Mouse (Mus musculus): ENCODE data around the gene Slc44a3. TPM values are rescaled to one million over a fixed set of nuclear protein-coding genes. Genes with fewer than 3 reads are reported as not detected.

Gene Slc44a3
- polyA plus RNA-seq, 1 experiment from 2014 or later: 1.1 TPM

- H3K27ac ChIP-seq (ENCODE audit: low read depth, low read length): peak overlapping the region; percentile 12; the same call in 1 of the 2 replicates
- no peaks in the 10 kb centered on the region for H3K27me3 ChIP-seq (ENCODE audit: control insufficient read depth, insufficient read depth, low read length)
- no peak overlapping the region for H3K9ac ChIP-seq (ENCODE audit: low read depth, low read length)
- H3K36me3 ChIP-seq (ENCODE audit: control insufficient read depth, insufficient read depth, low read length): no peaks in the 10 kb centered on the region
- no peak overlapping the region for H3K4me3 ChIP-seq (ENCODE audit: low read depth, low read length)
- 57% methylated on average over 14 of the region's 14 CpGs for WGBS (ENCODE audit: insufficient replicate concordance)
- H3K4me2 ChIP-seq: no peak overlapping the region
- peaks cover 10% of the 10 kb centered on the region; the same call in 1 of the 2 replicates for H3K4me1 ChIP-seq (ENCODE audit: control insufficient read depth, insufficient read depth, low read length)
- no peak for ATAC-seq (replicated peaks; ENCODE audit: insufficient number of reproducible peaks, low FRiP score, low TSS enrichment)
- no peaks in the 10 kb centered on the region for H3K9me3 ChIP-seq (replicated peaks; ENCODE audit: control insufficient read depth, low read length)
Measured at GRCm38 (mm10) chr3:121417379-121418250, 114.6 kb downstream of the Slc44a3 start.

DNA sequence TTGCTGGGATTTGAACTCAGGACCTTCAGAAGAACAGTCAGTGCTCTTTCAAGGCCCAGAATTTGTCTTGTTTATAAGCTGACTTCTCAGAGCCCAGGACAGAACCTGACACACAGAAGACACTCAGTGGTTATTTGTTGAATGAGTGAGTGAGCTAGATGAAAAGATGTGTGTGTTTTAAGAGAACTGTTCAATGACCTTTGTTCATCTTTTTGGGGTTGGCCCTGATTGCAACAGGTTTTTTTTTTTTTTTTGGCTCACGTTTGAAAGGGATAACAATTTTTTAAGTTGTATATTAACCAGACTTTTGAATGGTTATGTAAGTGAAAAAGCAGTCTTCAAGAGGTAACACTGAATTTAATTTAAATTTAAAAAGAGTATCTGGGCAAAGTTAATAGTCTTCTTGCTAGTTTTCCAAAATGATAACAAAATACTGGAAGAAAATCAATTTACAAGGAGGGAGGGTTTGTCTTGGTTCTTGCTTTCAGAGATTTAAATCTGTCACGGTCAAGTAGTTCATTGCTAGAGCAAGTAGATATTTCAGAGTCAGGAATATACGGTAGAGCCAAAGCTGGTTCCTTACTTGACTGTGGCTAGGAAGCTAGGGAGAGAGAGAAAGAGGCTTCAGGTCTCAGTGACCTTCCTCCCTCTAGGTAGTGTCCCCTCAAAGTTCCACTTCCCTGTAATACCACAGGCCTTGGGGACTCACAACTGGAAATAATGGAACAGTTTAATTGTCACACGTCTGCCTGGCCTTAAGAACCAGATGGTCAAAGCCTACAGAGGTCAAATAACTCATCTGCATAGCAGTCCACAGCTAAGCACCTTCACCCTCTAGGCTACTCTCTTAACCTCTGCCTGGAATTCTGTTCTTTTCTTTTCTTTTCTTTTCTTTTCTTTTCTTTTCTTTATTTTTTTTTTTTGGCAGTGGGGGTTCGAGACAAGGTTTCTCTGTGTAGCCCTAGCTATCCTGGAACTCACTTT, 115.7 kb downstream of the Slc44a3 start:
- Histone ChIP-seq H3K4me1 (ENCODE audit: control insufficient read depth, insufficient read depth, low read length) (peaks cover 10% of the 10 kb centered on the region; the same call in 1 of the 2 replicates), H3K9ac (ENCODE audit: low read depth, low read length) (no peak overlapping the region), H3K36me3 (ENCODE audit: control insufficient read depth, insufficient read depth, low read length) (no peaks in the 10 kb centered on the region), H3K4me3 (ENCODE audit: low read depth, low read length) (no peak overlapping the region), H3K4me2 (no peak overlapping the region), H3K27ac (ENCODE audit: low read depth, low read length) (no peak overlapping the region), H3K27me3 (ENCODE audit: control insufficient read depth, insufficient read depth, low read length) (no peaks in the 10 kb centered on the region), H3K9me3 (replicated peaks; ENCODE audit: control insufficient read depth, low read length) (no peaks in the 10 kb centered on the region)
- no peak for ATAC-seq (replicated peaks; ENCODE audit: insufficient number of reproducible peaks, low FRiP score, low TSS enrichment)
- WGBS (ENCODE audit: insufficient replicate concordance): 73% methylated on average over 5 of the region's 5 CpGs

GRCm38 (mm10) chr3:121411450-121411849, 120.8 kb downstream of the Slc44a3 start:
- H3K9ac ChIP-seq (ENCODE audit: low read depth, low read length): no peak overlapping the region
- no peaks in the 10 kb centered on the region for H3K9me3 ChIP-seq (replicated peaks; ENCODE audit: control insufficient read depth, low read length)
- H3K4me2 ChIP-seq: no peak overlapping the region
- WGBS (ENCODE audit: insufficient replicate concordance): 50% methylated on average over 6 of the region's 6 CpGs
- H3K36me3 ChIP-seq (ENCODE audit: control insufficient read depth, insufficient read depth, low read length): no peaks in the 10 kb centered on the region
- H3K4me1 ChIP-seq (ENCODE audit: control insufficient read depth, insufficient read depth, low read length): no peaks in the 10 kb centered on the region
- no peak overlapping the region for H3K27ac ChIP-seq (ENCODE audit: low read depth, low read length)
- ATAC-seq (replicated peaks; ENCODE audit: insufficient number of reproducible peaks, low FRiP score, low TSS enrichment): no peak
- H3K4me3 ChIP-seq (ENCODE audit: low read depth, low read length): no peak overlapping the region
- no peaks in the 10 kb centered on the region for H3K27me3 ChIP-seq (ENCODE audit: control insufficient read depth, insufficient read depth, low read length)

Other genes starting within 250 kb of the Slc44a3 start
- gene Tmem56, start 249.3 kb downstream of the Slc44a3 start, polyA plus RNA-seq (2014; fragmentation: Nextera tagmentation; extraction: Ambion mirVana): 1.8 and 2.5 TPM in 2 replicates
- 38.2 and 42.2 TPM in 2 replicates for gene Alg14, start 240.6 kb downstream of the Slc44a3 start, polyA plus RNA-seq (2014; fragmentation: Nextera tagmentation; extraction: Ambion mirVana)
- gene Cnn3, start 105.9 kb downstream of the Slc44a3 start, polyA plus RNA-seq (2014; fragmentation: Nextera tagmentation; extraction: Ambion mirVana): 488 and 525 TPM in 2 replicates
- not detected in 2 replicates for gene 4930432M17Rik, start 138.4 kb upstream of the Slc44a3 start, polyA plus RNA-seq (2014; fragmentation: Nextera tagmentation; extraction: Ambion mirVana)
- 7.8 and 9.7 TPM in 2 replicates for gene F3, start 191.1 kb upstream of the Slc44a3 start, polyA plus RNA-seq (2014; fragmentation: Nextera tagmentation; extraction: Ambion mirVana)